Mouse (Mus musculus) intestine, embryonic 14.5 days (tissue): ENCODE results near the gene Kcnd1. TPM values are rescaled to one million over a fixed set of nuclear protein-coding genes. Genes with fewer than 3 reads are reported as not detected.

Experiments used
- ATAC-seq: fragments of 200-750 bp; cut with Nextera tagmentation; replicated peaks from 2 replicates; pipeline ENCODE4 v1.8.0; 2017; ENCODE audit warnings: low read depth, moderate number of reproducible peaks, moderate TSS enrichment, moderate library complexity; ENCODE audit not compliant: low FRiP score, low TSS enrichment
- DNase-seq: peaks from one replicate; pipeline ENCODE4 v3.0.0-alpha.2; 2018; ENCODE audit warnings: low spot score
- H3K27ac ChIP-seq: fragments of 300-500 bp; sonication (generic); 2 replicates; pipeline ENCODE4 v1.5.1; 2014; ENCODE audit warnings: low read depth, mild to moderate bottlenecking, control low read depth
- H3K27me3 ChIP-seq: fragments of 300-500 bp; sonication (generic); replicated peaks from 2 replicates; pipeline ENCODE4 v1.6.1; 2014; ENCODE audit warnings: low read length, control low read depth; ENCODE audit not compliant: control insufficient read depth, insufficient read depth
- H3K36me3 ChIP-seq: fragments of 300-500 bp; sonication (generic); 2 replicates; pipeline ENCODE4 v1.6.1; 2014; ENCODE audit warnings: low read length, control low read depth; ENCODE audit not compliant: control insufficient read depth, insufficient read depth
- H3K4me1 ChIP-seq: fragments of 300-500 bp; sonication (generic); replicated peaks from 2 replicates; pipeline ENCODE4 v1.6.1; 2014; ENCODE audit warnings: low read length, control low read depth, mixed read lengths; ENCODE audit not compliant: control insufficient read depth, insufficient read depth
- H3K4me2 ChIP-seq: fragments of 300-500 bp; sonication (generic); 2 replicates; pipeline ENCODE4 v1.6.1; 2014; ENCODE audit warnings: low read length
- H3K4me3 ChIP-seq: fragments of 300-500 bp; sonication (generic); 2 replicates; pipeline ENCODE4 v1.5.1; 2014; ENCODE audit warnings: low read depth, low read length, control low read depth, mixed read lengths
- H3K9ac ChIP-seq: fragments of 300-500 bp; sonication (generic); 2 replicates; pipeline ENCODE4 v1.6.1; 2014; ENCODE audit warnings: mild to moderate bottlenecking, low read length
- H3K9me3 ChIP-seq: fragments of 300-500 bp; sonication (generic); 2 replicates; pipeline ENCODE4 v1.6.1; 2016; ENCODE audit warnings: low read length, control low read depth; ENCODE audit not compliant: control insufficient read depth
- WGBS: fragments of 180-500 bp; shearing (Covaris S2); extraction: QIAGEN DNeasy Blood & Tissue Kit; methylation state at CpG from one replicate; pipeline ENCODE4 v1.1.7; 2014; 5-methylcytosine and 5-hydroxymethylcytosine counted together
- polyA plus RNA-seq: library from polyadenylated mRNA; unstranded; fragments of >200 nt; fragmentation: Nextera tagmentation; extraction: Ambion mirVana; gene quantifications from 2 replicates; pipeline ENCODE4 v1.2.1, GENCODE M21; 2014

The Kcnd1 gene
- polyA plus RNA-seq, 1 experiment from 2014 or later = 2.2 TPM

- no peak overlapping the region for H3K9ac ChIP-seq
- 70% methylated on average over 2 of the region's 2 CpGs for WGBS
- ATAC-seq (no peak), DNase-seq (no peak)
- H3K4me2 ChIP-seq = no peak overlapping the region
- H3K27ac ChIP-seq = no peak overlapping the region
- no peaks in the 10 kb centered on the region for H3K27me3 ChIP-seq
- peaks cover 5% of the 10 kb centered on the region; the same call in 1 of the 2 replicates for H3K36me3 ChIP-seq
- no peak overlapping the region for H3K4me3 ChIP-seq
- no peaks in the 10 kb centered on the region for H3K9me3 ChIP-seq
- no peaks in the 10 kb centered on the region for H3K4me1 ChIP-seq
Observed at GRCm38 (mm10) chrX:7865786-7866185, 43.7 kb downstream of the Kcnd1 start.

GRCm38 (mm10) chrX:7867141-7867540 is 45.1 kb downstream of the Kcnd1 start:
- WGBS = 87% methylated on average over 1 of the region's 1 CpGs
- H3K4me1 ChIP-seq = no peaks in the 10 kb centered on the region

GRCm38 (mm10) chrX:7868506-7868905 is 46.4 kb downstream of the Kcnd1 start:
- H3K9ac ChIP-seq = no peak overlapping the region
- 52% methylated on average over 2 of the region's 2 CpGs for WGBS
- no peaks in the 10 kb centered on the region for H3K9me3 ChIP-seq
- no peaks in the 10 kb centered on the region for H3K27me3 ChIP-seq
- peaks cover 18% of the 10 kb centered on the region; the same call in 1 of the 2 replicates for H3K36me3 ChIP-seq
- H3K4me2 ChIP-seq = no peak overlapping the region
- H3K27ac ChIP-seq = no peak overlapping the region
- no peak for ATAC-seq
- H3K4me3 ChIP-seq = no peak overlapping the region
- H3K4me1 ChIP-seq = no peaks in the 10 kb centered on the region
- DNase-seq = no peak

More at GRCm38 (mm10) chrX:7867141-7867540, 45.1 kb downstream of the Kcnd1 start:
- ATAC-seq (no peak), DNase-seq (no peak)
- peaks cover 12% of the 10 kb centered on the region; the same call in 1 of the 2 replicates for H3K36me3 ChIP-seq
- H3K9ac ChIP-seq = no peak overlapping the region
- H3K4me2 ChIP-seq = no peak overlapping the region
- H3K27me3 ChIP-seq = no peaks in the 10 kb centered on the region
- no peak overlapping the region for H3K27ac ChIP-seq
- H3K9me3 ChIP-seq = no peaks in the 10 kb centered on the region
- H3K4me3 ChIP-seq = no peak overlapping the region

DNA sequence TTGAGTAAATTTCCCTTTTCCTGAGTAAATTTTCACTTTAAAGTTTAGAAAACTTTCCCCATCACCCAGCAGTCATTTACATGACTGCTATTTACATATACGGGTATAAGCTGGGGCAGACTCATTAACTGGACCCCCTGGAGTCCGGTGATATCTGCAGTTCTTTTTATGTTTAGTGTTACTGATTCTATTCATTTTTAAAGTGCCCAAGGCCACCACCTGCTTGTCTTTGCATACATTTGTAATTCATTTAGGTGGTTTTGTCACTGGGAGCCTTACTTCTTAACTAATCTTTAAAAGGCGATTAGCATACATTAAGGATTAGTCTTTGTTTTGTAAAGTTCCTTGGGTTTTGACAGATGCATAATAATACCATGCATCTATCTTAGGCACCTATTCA is 47.7 kb downstream of the Kcnd1 start:
- Histone ChIP-seq H3K9me3 (no peaks in the 10 kb centered on the region), H3K27me3 (no peaks in the 10 kb centered on the region), H3K27ac (no peak overlapping the region), H3K36me3 (peaks cover 24% of the 10 kb centered on the region; the same call in 1 of the 2 replicates), H3K4me3 (no peak overlapping the region), H3K9ac (no peak overlapping the region), H3K4me1 (no peaks in the 10 kb centered on the region), H3K4me2 (no peak overlapping the region)
- 49% methylated on average over 3 of the region's 3 CpGs for WGBS
- ATAC-seq = no peak
- no peak for DNase-seq

GRCm38 (mm10) chrX:7878007-7878419 is 55.9 kb downstream of the Kcnd1 start, which contains the start of gene Pim2:
Pim2 (plus strand) TSS chrX:7878262.
- Histone ChIP-seq H3K9me3 (no peaks in the 10 kb centered on the region), H3K27ac (no peak within 1 kb of the TSS), H3K4me2 (peak within 1 kb of the TSS; percentile 67), H3K36me3 (peaks cover 12% of the 10 kb centered on the region; the same call in 1 of the 2 replicates), H3K4me1 (no peaks in the 10 kb centered on the region; the same call in 1 of the 2 replicates), H3K4me3 (peak within 1 kb of the TSS; percentile 42), H3K27me3 (no peaks in the 10 kb centered on the region), H3K9ac (peak within 1 kb of the TSS; percentile 30)
- 11% methylated on average over 27 of the region's 38 CpGs for WGBS
- peak; percentile 70 for DNase-seq
- ATAC-seq = peak; percentile 89

GRCm38 (mm10) chrX:7878495-7878894 is 56.4 kb downstream of the Kcnd1 start:
- H3K9ac ChIP-seq = peak overlapping the region; percentile 30

GRCm38 (mm10) chrX:7879819-7880218 is 57.7 kb downstream of the Kcnd1 start:
- Histone ChIP-seq H3K27me3 (no peaks in the 10 kb centered on the region), H3K27ac (no peak overlapping the region), H3K4me1 (no peaks in the 10 kb centered on the region; the same call in 1 of the 2 replicates), H3K4me2 (peak overlapping the region; percentile 30), H3K9me3 (no peaks in the 10 kb centered on the region), H3K9ac (no peak overlapping the region), H3K4me3 (no peak overlapping the region), H3K36me3 (0 out of 2 replicates have a peak, but pooled peaks cover 6% of the 10 kb centered on the region)
- WGBS = 10% methylated on average over 7 of the region's 11 CpGs
- DNase-seq (peak; percentile 58), ATAC-seq (no peak)

More at GRCm38 (mm10) chrX:7878495-7878894, 56.4 kb downstream of the Kcnd1 start:
- peak; percentile 53 for DNase-seq
- H3K27me3 ChIP-seq = no peaks in the 10 kb centered on the region
- 12% methylated on average over 21 of the region's 21 CpGs for WGBS
- H3K4me1 ChIP-seq = no peaks in the 10 kb centered on the region; the same call in 1 of the 2 replicates
- no peaks in the 10 kb centered on the region for H3K9me3 ChIP-seq
- peaks cover 12% of the 10 kb centered on the region; the same call in 1 of the 2 replicates for H3K36me3 ChIP-seq
- ATAC-seq = peak; percentile 13
- H3K4me2 ChIP-seq = peak overlapping the region; percentile 67
- H3K4me3 ChIP-seq = peak overlapping the region; percentile 42
- H3K27ac ChIP-seq = no peak overlapping the region

DNA sequence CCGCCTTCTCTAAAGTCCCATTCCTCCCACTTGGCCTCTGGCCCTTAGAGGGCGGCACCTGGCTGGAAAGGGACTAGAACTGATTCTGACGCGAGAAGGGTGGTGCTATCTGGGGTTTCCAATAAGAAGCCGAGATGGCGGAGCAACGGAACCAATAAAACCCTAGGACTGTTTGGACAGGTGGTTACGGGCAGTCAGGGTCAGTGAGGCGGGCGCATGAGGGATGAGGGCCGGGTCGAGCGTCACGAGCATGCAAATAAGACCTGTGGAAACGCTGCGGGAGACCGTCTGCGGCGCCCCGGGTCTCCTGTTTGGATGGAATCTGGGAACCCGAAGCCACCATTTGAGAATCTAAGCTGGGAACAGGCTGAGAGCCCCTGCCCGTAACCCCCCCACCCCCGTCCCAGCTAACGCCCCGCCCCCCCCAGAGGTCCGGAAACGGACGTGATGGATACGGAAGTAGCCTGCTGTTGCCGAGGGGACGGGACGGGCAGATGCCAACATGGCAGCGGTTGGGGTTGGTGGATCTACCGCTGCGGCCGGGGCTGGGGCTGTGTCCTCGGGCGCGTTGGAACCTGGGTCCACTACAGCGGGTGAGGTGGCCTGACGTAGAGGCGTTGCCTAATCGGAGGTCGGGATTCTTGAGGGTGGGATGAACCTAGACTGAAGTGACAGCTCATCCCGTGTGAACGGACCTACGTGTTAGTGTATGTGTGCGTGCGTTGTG is 61.9 kb downstream of the Kcnd1 start, which contains the start of gene Slc35a2:
TSS of gene Slc35a2 (plus strand) at position 188 of the 727 bp plus-strand sequence.
- Histone ChIP-seq H3K36me3 (no peaks in the 10 kb centered on the region), H3K27ac (peak within 1 kb of the TSS; percentile 74), H3K9ac (peak within 1 kb of the TSS; percentile 35), H3K4me3 (peak within 1 kb of the TSS; percentile 57), H3K4me1 (no peaks in the 10 kb centered on the region; the same call in 1 of the 2 replicates), H3K4me2 (peak within 1 kb of the TSS; percentile 53), H3K9me3 (no peaks in the 10 kb centered on the region), H3K27me3 (no peaks in the 10 kb centered on the region)
- peak; percentile 83 for DNase-seq
- ATAC-seq = peak; percentile 90
- WGBS = 10% methylated on average over 48 of the region's 49 CpGs
